In the genomic region with DNA sequence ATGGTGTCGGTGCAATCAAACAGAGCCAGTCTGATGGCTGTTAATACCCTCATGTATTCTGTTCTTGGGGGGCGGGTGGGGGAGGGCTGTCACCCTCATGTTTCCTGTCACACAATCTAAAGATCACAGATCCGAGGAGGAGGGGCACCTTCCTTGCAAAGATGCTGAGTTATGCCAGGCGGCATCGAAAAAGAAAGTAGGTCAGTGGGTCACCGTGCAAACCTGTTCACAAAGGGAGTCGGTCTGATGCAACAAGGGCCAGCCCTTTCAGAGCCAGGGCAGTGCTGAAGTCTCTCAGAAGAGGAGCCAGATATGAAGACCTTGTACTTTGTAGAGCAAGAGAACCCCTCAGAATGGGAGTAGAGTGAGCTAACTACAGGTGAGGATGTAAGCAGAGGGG, we compare ENCODE assay signal across 10 mouse cellular contexts. TPM values are rescaled to one million over a fixed set of nuclear protein-coding genes. Genes with fewer than 3 reads are reported as not detected.
DNase-seq lines count a peak whose midpoint lies in the region; ATAC-seq and TF ChIP-seq lines count a peak whose summit lies in the region.
"Had no signal": no experiment of that assay in that cellular context is flagged by ENCODE, and none has a peak within 500 bp of the region (broad histone marks: within the 10 kb centered on the region; RNA-seq: fewer than 3 reads in every experiment).

No protein-coding gene starts in this region.

- peak overlapping the region; percentile 3; the same call in 1 of the 2 replicates for H3K4me2 ChIP-seq in hindbrain, postnatal 0 days (ENCODE audit: low read depth, low read length)
- H3K4me2 ChIP-seq in forebrain, postnatal 0 days (ENCODE audit: low read depth): no peak overlapping the region

- H3K9me3 ChIP-seq in hindbrain, postnatal 0 days (ENCODE audit: low read length): no peaks in the 10 kb centered on the region
- H3K9me3 ChIP-seq in hindbrain, embryonic 10.5 days: no peaks in the 10 kb centered on the region
- H3K9me3 ChIP-seq in forebrain, postnatal 0 days (ENCODE audit: low read length): no peaks in the 10 kb centered on the region

- peak overlapping the region; percentile 36; the same call in 1 of the 2 replicates for H3K27ac ChIP-seq in hindbrain, postnatal 0 days
- H3K27ac ChIP-seq in hindbrain, embryonic 10.5 days: no peak overlapping the region
- H3K27ac ChIP-seq in forebrain, postnatal 0 days (ENCODE audit: low read depth, low read length): no peak overlapping the region
- no peak overlapping the region for H3K27ac ChIP-seq in left cerebral cortex, adult 2 months

- 19% methylated on average over 7 of the region's 7 CpGs for WGBS in hindbrain, postnatal 0 days
- WGBS in hindbrain, embryonic 10.5 days: 43% methylated on average over 7 of the region's 7 CpGs
- WGBS in forebrain, postnatal 0 days: 15% methylated on average over 7 of the region's 7 CpGs

- intact Hi-C loops in left cerebral cortex, adult 2 months (cut with DNase I): no loop called here

- 0 out of 2 replicates have a peak, but pooled peaks cover 3% of the 10 kb centered on the region for H3K4me1 ChIP-seq in hindbrain, postnatal 0 days (ENCODE audit: insufficient read depth, low read length)
- peaks cover 22% of the 10 kb centered on the region for H3K4me1 ChIP-seq in hindbrain, embryonic 10.5 days (replicated peaks)
- peaks cover 8% of the 10 kb centered on the region; the same call in 1 of the 2 replicates for H3K4me1 ChIP-seq in forebrain, postnatal 0 days (ENCODE audit: insufficient read depth)

- H3K27me3 ChIP-seq in hindbrain, postnatal 0 days (ENCODE audit: insufficient read depth, low read length): no peaks in the 10 kb centered on the region
- H3K27me3 ChIP-seq in hindbrain, embryonic 10.5 days (ENCODE audit: insufficient read depth, poor library complexity, severe bottlenecking): no peaks in the 10 kb centered on the region
- H3K27me3 ChIP-seq in forebrain, postnatal 0 days (ENCODE audit: insufficient read depth, low read length): no peaks in the 10 kb centered on the region
- H3K27me3 ChIP-seq: Patski had no signal

- no peaks in the 10 kb centered on the region for H3K36me3 ChIP-seq in hindbrain, postnatal 0 days (ENCODE audit: insufficient read depth, low read length)
- H3K36me3 ChIP-seq in hindbrain, embryonic 10.5 days: no peaks in the 10 kb centered on the region
- H3K36me3 ChIP-seq in forebrain, postnatal 0 days (ENCODE audit: insufficient read depth): no peaks in the 10 kb centered on the region

- no peak for TF ChIP-seq CTCF in hindbrain, postnatal 0 days (IDR thresholded peaks at IDR 0.05; ENCODE audit: low read depth)
- TF ChIP-seq CTCF in forebrain, postnatal 0 days (IDR thresholded peaks at IDR 0.05; ENCODE audit: low read depth): no peak
- no peak for TF ChIP-seq CTCF in left cerebral cortex, adult 2 months (IDR thresholded peaks at IDR 0.05)

- ATAC-seq in hindbrain, postnatal 0 days: peak; percentile 66
- peak; percentile 25; the same call in 1 of the 2 replicates for ATAC-seq in forebrain, postnatal 0 days
- ATAC-seq: Patski had no signal

- H3K4me3 ChIP-seq in hindbrain, postnatal 0 days (ENCODE audit: low read length): no peak overlapping the region
- no peak overlapping the region for H3K4me3 ChIP-seq in hindbrain, embryonic 10.5 days
- H3K4me3 ChIP-seq in forebrain, postnatal 0 days (ENCODE audit: low read depth, low read length): no peak overlapping the region
- H3K4me3 ChIP-seq in left cerebral cortex, adult 2 months: no peak overlapping the region
- H3K4me3 ChIP-seq: erythroblast, embryonic 14.5 days had no signal

- H3K9ac ChIP-seq in hindbrain, postnatal 0 days (replicated peaks; ENCODE audit: low read length): no peak overlapping the region
- H3K9ac ChIP-seq in forebrain, postnatal 0 days: no peak overlapping the region

- peak; percentile 53 for DNase-seq in hindbrain, postnatal 0 days (ENCODE audit: low spot score)
- no peak for DNase-seq in hindbrain, embryonic 10.5 days (ENCODE audit: low spot score)
- peak; percentile 34 for DNase-seq in adrenal gland, postnatal 10 days
- DNase-seq in forebrain, postnatal 0 days: no peak
- DNase-seq in naive thymus-derived CD4-positive, alpha-beta T cell, adult 2 months (ENCODE audit: low read depth): peak; percentile 53
- no peak for DNase-seq in layer of hippocampus, postnatal 14 days (ENCODE audit: low spot score in 2 of 2)
- no peak for DNase-seq in left cerebral cortex, adult 2 months (ENCODE audit: extremely low spot score in 1 of 2, low spot score in 2 of 2)
- DNase-seq in heart, adult 8-10 months (ENCODE audit: low spot score): no peak

RNA-seq across cellular contexts. Expression of a gene that starts 39.7 kb away (rescaled TPM):
- total RNA-seq in hindbrain, postnatal 0 days (2014; rRNA removed): 33.4 and 40.8 TPM in 2 replicates
- 148 and 151 TPM in 2 replicates for polyA plus RNA-seq in hindbrain, postnatal 0 days (2015; fragmentation: Nextera tagmentation; extraction: Ambion mirVana)
- 140 and 160 TPM in 2 replicates for polyA plus RNA-seq in hindbrain, embryonic 10.5 days (2016; fragmentation: Nextera tagmentation; extraction: Ambion mirVana)
- total RNA-seq in adrenal gland, postnatal 10 days (2021): 10 to 100 TPM; 75.0 to 78.8 TPM
- total RNA-seq in forebrain, postnatal 0 days (2014; rRNA removed): 58.4 and 73.2 TPM in 2 replicates
- polyA plus RNA-seq in forebrain, postnatal 0 days (2015; fragmentation: Nextera tagmentation; extraction: Ambion mirVana): 157 and 159 TPM in 2 replicates
- 10 to 100 TPM; 36.4 to 41.6 TPM for total RNA-seq in layer of hippocampus, postnatal 14 days (2021)
- 10 to 100 TPM; 32.2 to 40.8 TPM for total RNA-seq in left cerebral cortex, adult 2 months (2021)
- 10 to 100 TPM; 68.3 to 84.4 (median 74.0) TPM for total RNA-seq in heart, adult 8-10 months (2022)

Comparison
In these comparisons a context has a peak if more than half of its experiments do, and no peak if none do; other contexts are left out.
1. DNase-seq: peak in hindbrain, postnatal 0 days (single experiment), adrenal gland, postnatal 10 days (single experiment) and naive thymus-derived CD4-positive, alpha-beta T cell, adult 2 months (single experiment); none in hindbrain, embryonic 10.5 days (single experiment), forebrain, postnatal 0 days (single experiment), layer of hippocampus, postnatal 14 days (0 of 2), left cerebral cortex, adult 2 months (0 of 2) and heart, adult 8-10 months (single experiment).